Mouse (Mus musculus) bone marrow, adult 2 months (tissue): ENCODE measurements around the gene Fam174a. TPM values are rescaled to one million over a fixed set of nuclear protein-coding genes. Genes with fewer than 3 reads are reported as not detected.

Source experiments
- H3K27ac ChIP-seq: fragments of 200-500 bp; 2 replicates; pipeline ENCODE4 v1.5.1; 2012; ENCODE audit warnings: low read depth, mild to moderate bottlenecking, control low read depth, inconsistent platforms, low read length; ENCODE audit not compliant: control insufficient read depth, poor library complexity, insufficient read depth
- H3K4me1 ChIP-seq: fragments of 200-500 bp; 2 replicates; pipeline ENCODE4 v1.6.1; 2011; ENCODE audit warnings: low read length; ENCODE audit not compliant: control insufficient read depth, insufficient read depth
- H3K4me3 ChIP-seq: fragments of 200-500 bp; replicated peaks from 2 replicates; pipeline ENCODE3; 2011; ENCODE audit warnings: mild to moderate bottlenecking, low read depth, low read length, control low read depth; ENCODE audit not compliant: control insufficient read depth
- CTCF ChIP-seq: fragments of 200-500 bp; IDR thresholded peaks from 2 replicates; pipeline ENCODE4 v1.5.1; 2011; ENCODE audit warnings: low read length, control low read depth; ENCODE audit not compliant: control insufficient read depth, insufficient read depth
- POLR2A ChIP-seq: fragments of 200-500 bp; IDR thresholded peaks from 2 replicates; pipeline ENCODE4 v1.6.1; 2011; ENCODE audit warnings: low read depth, mild to moderate bottlenecking, control low read depth, low read length, borderline replicate concordance; ENCODE audit not compliant: control insufficient read depth
- WGBS: fragments of 180-500 bp; shearing (Covaris S2); methylation state at CpG from one replicate; pipeline ENCODE4 v1.1.7; 2018; 5-methylcytosine and 5-hydroxymethylcytosine counted together
- polyA plus RNA-seq: library from polyadenylated mRNA; stranded (reverse); fragments of >200 nt; gene quantifications from 2 replicates; pipeline ENCODE4 v1.2.4, GENCODE M21; 2011; ENCODE audit warnings: low replicate concordance; ENCODE audit not compliant: missing spikeins, insufficient read depth, insufficient read length

Gene Fam174a
- polyA plus RNA-seq, 1 experiment = 3.8 TPM

GRCm38 (mm10) chr1:95366616-95367373 is 53.4 kb downstream of the Fam174a start:
- Histone ChIP-seq H3K4me3 (no peak overlapping the region), H3K27ac (no peak overlapping the region), H3K4me1 (no peaks in the 10 kb centered on the region)
- no peak for TF ChIP-seq POLR2A
- no peak for TF ChIP-seq CTCF
- WGBS = 60% methylated on average over 4 of the region's 4 CpGs

DNA sequence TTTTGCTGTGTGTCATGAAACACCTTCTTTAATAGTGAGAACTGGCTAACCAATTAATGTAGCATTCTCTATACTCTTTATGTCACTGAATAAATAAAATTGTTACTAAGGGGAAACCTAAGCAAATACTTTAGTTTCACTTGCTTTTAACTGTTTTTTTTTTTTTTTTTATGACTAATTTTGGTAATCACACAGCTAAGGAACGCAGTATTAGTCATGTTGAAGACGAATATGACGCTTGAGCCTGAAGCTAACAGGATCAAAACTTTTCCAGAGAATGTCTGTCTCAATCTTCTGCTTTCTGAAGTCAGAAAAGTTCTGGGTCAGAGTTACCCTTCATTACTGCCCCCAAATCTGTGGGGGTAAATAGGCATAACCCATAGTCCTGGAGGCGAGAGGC is 54.3 kb downstream of the Fam174a start:
- TF ChIP-seq CTCF = no peak
- no peak for TF ChIP-seq POLR2A
- no peak overlapping the region for H3K27ac ChIP-seq
- H3K4me3 ChIP-seq = no peak overlapping the region
- H3K4me1 ChIP-seq = no peaks in the 10 kb centered on the region
- 81% methylated on average over 4 of the region's 4 CpGs for WGBS

DNA sequence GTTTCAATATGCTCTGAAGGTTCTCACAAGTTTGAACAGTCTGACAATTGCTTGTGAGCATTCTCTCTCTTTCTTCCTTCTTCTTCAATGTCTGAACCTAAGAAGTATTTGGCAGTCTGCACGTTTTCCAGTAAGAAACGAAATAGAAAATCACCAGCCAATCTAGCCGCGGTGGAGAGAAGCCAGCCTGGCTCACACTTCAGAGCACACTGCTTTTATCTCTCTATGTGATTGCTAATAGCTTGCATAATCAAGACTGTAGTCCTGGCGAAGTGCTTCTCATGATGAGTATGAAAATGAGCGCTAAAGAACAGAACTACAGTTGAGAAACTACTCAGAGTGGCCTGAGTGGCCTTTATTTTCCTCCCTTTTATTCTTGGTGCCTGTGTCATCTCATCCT is 62.0 kb downstream of the Fam174a start:
- Histone ChIP-seq H3K4me1 (no peaks in the 10 kb centered on the region), H3K27ac (no peak overlapping the region), H3K4me3 (no peak overlapping the region)
- TF ChIP-seq POLR2A (no peak), CTCF (no peak)
- 66% methylated on average over 6 of the region's 6 CpGs for WGBS

GRCm38 (mm10) chr1:95381028-95381427 is 67.6 kb downstream of the Fam174a start:
- no peak overlapping the region for H3K27ac ChIP-seq
- WGBS = 9% methylated on average over 2 of the region's 2 CpGs
- TF ChIP-seq CTCF = no peak
- no peak for TF ChIP-seq POLR2A
- H3K4me3 ChIP-seq = no peak overlapping the region
- no peaks in the 10 kb centered on the region for H3K4me1 ChIP-seq
